Mouse (Mus musculus) heart, postnatal 25 days (tissue): ENCODE data around the gene Aqp2. TPM values are rescaled to one million over a fixed set of nuclear protein-coding genes. Genes with fewer than 3 reads are reported as not detected.
A peak's percentile ranks its signal among the peaks of the same experiment; 100 is the strongest.

Experiments used
- DNase-seq: peaks from one replicate; pipeline ENCODE4 v3.0.0; 2022; ENCODE audit warnings: low spot score
- intact Hi-C: fragments of 180-260 bp; cut with DNase I; formaldehyde crosslinking; loops from one replicate; pipeline ENCODE4 v1.15.1; 2025
- total RNA-seq, 2 experiments: library from RNA; stranded (reverse); gene quantifications; 2 replicates each; pipeline ENCODE4 v1.2.3; 2021

Aqp2 gene
- total RNA-seq, 2 experiments from 2014 or later = not detected

GRCm38 (mm10) chr15:99589704-99590103, 10.8 kb downstream of the Aqp2 start:
- intact Hi-C loops = no loop called here
- DNase-seq = no peak

- intact Hi-C loops = no loop called here
- no peak for DNase-seq
These were observed 11.7 kb downstream of the Aqp2 start, which contains the start of gene Aqp5 for GRCm38 (mm10) chr15:99590429-99591084. Gene Aqp5, plus strand, starts transcription at chr15:99590782.

GRCm38 (mm10) chr15:99592177-99592576, 13.3 kb downstream of the Aqp2 start:
- intact Hi-C loops = no loop called here
- DNase-seq = no peak

GRCm38 (mm10) chr15:99592877-99593276, 14.0 kb downstream of the Aqp2 start:
- no peak for DNase-seq
- intact Hi-C loops = no loop called here

GRCm38 (mm10) chr15:99594951-99595350, 16.1 kb downstream of the Aqp2 start:
- no peak for DNase-seq
- intact Hi-C loops = loop anchor here (5.0 kb wide), 2 partner anchors 98 to 177 kb away; partner anchors contain the start of gene Cers5

GRCm38 (mm10) chr15:99596056-99596687, 17.3 kb downstream of the Aqp2 start:
- intact Hi-C loops = loop anchor here (1.0 to 5.0 kb wide), 5 partner anchors 73 to 313 kb away; partner anchors contain the start of gene Cers5
- peak; percentile 59 for DNase-seq

GRCm38 (mm10) chr15:99596841-99597240, 18.0 kb downstream of the Aqp2 start:
- no peak for DNase-seq
- intact Hi-C loops = loop anchor here (1.0 to 5.0 kb wide), 5 partner anchors 72 to 312 kb away; partner anchors contain the start of gene Cers5

GRCm38 (mm10) chr15:99597596-99597995, 18.7 kb downstream of the Aqp2 start:
- intact Hi-C loops = loop anchor here (2.0 to 5.0 kb wide), 3 partner anchors 100 to 311 kb away; partner anchors contain the start of gene Cers5

GRCm38 (mm10) chr15:99599245-99600070, 20.6 kb downstream of the Aqp2 start:
- DNase-seq = no peak
- intact Hi-C loops = loop anchor here (5.0 kb wide), 2 partner anchors 102 to 173 kb away; partner anchors contain the start of gene Cers5

More at GRCm38 (mm10) chr15:99597596-99597995, 18.7 kb downstream of the Aqp2 start:
- no peak for DNase-seq

GRCm38 (mm10) chr15:99600986-99601822, 22.3 kb downstream of the Aqp2 start, which contains the start of gene Aqp6:
Gene Aqp6, plus strand, starts transcription at chr15:99601400.
- intact Hi-C loops = no loop called here
- no peak for DNase-seq

GRCm38 (mm10) chr15:99601823-99602120, 22.9 kb downstream of the Aqp2 start:
- DNase-seq = no peak
- intact Hi-C loops = no loop called here

GRCm38 (mm10) chr15:99602206-99602820, 23.5 kb downstream of the Aqp2 start:
- DNase-seq = no peak
- intact Hi-C loops = no loop called here

GRCm38 (mm10) chr15:99603216-99603615, 24.4 kb downstream of the Aqp2 start:
- intact Hi-C loops = no loop called here
- DNase-seq = no peak

- no peak for DNase-seq
- intact Hi-C loops = no loop called here
These were observed 26.7 kb downstream of the Aqp2 start for GRCm38 (mm10) chr15:99605595-99605994.

GRCm38 (mm10) chr15:99606515-99606914, 27.7 kb downstream of the Aqp2 start:
- intact Hi-C loops = no loop called here
- DNase-seq = no peak

GRCm38 (mm10) chr15:99607388-99608113, 28.7 kb downstream of the Aqp2 start:
- no peak for DNase-seq
- intact Hi-C loops = no loop called here

- no peak for DNase-seq
- intact Hi-C loops = no loop called here
These were observed 29.7 kb downstream of the Aqp2 start for GRCm38 (mm10) chr15:99608382-99609125.

GRCm38 (mm10) chr15:99611563-99611962, 32.7 kb downstream of the Aqp2 start:
- DNase-seq = no peak
- intact Hi-C loops = no loop called here
